Mouse (Mus musculus) lung, adult 2 months (tissue): Measurements from ENCODE around the gene Hist2h2be. TPM values are rescaled to one million over a fixed set of nuclear protein-coding genes. Genes with fewer than 3 reads are reported as not detected.

ENCODE experiments used
- DNase-seq: peaks from one replicate; pipeline ENCODE4 v3.0.0; 2022
- H3K4me1 ChIP-seq: fragments of 200-500 bp; 2 replicates; pipeline ENCODE4 v1.6.1; 2011; ENCODE audit warnings: low read length; ENCODE audit not compliant: control insufficient read depth, insufficient read depth
- H3K4me3 ChIP-seq: fragments of 200-500 bp; replicated peaks from 2 replicates; pipeline ENCODE3; 2011; ENCODE audit warnings: low read depth, mild to moderate bottlenecking, control low read depth, low read length; ENCODE audit errors: extremely low read depth
- CTCF ChIP-seq: fragments of 200-500 bp; IDR thresholded peaks from 2 replicates; pipeline ENCODE4 v1.5.1; 2011; ENCODE audit warnings: mild to moderate bottlenecking, low read length, control low read depth; ENCODE audit not compliant: insufficient read depth
- POLR2A ChIP-seq: fragments of 200-500 bp; IDR thresholded peaks from 2 replicates; pipeline ENCODE4 v1.6.1; 2011; ENCODE audit warnings: low read depth, mild to moderate bottlenecking, control low read depth, low read length, borderline replicate concordance; ENCODE audit errors: extremely low read depth
- WGBS: fragments of 180-500 bp; shearing (Covaris S2); methylation state at CpG from one replicate; pipeline ENCODE4 v1.1.7; 2018; 5-methylcytosine and 5-hydroxymethylcytosine counted together
- polyA plus RNA-seq: library from polyadenylated mRNA; depleted of rRNA; stranded (reverse); fragments of >200 nt; gene quantifications from 2 replicates; pipeline ENCODE4 v1.2.3, GENCODE M21; 2012

Gene Hist2h2be
- polyA plus RNA-seq, 1 experiment, result 6.2 TPM

GRCm38 (mm10) chr3:96247356-96248140, 26.6 kb downstream of the Hist2h2be start:
- 43% methylated on average over 11 of the region's 11 CpGs for WGBS
- TF ChIP-seq POLR2A (no peak), CTCF (no peak)
- H3K4me1 ChIP-seq, result peaks cover 13% of the 10 kb centered on the region
- H3K4me3 ChIP-seq, result no peak overlapping the region
- DNase-seq, result no peak

- WGBS, result 60% methylated on average over 6 of the region's 6 CpGs
- peaks cover 10% of the 10 kb centered on the region for H3K4me1 ChIP-seq
- no peak for DNase-seq
- no peak overlapping the region for H3K4me3 ChIP-seq
- TF ChIP-seq CTCF, result no peak
- TF ChIP-seq POLR2A, result no peak
These were observed 27.5 kb downstream of the Hist2h2be start for GRCm38 (mm10) chr3:96248141-96249033.

- 57% methylated on average over 4 of the region's 4 CpGs for whole genome bisulfite sequencing
- no peak for TF ChIP-seq CTCF
- no peak for TF ChIP-seq POLR2A
- H3K4me3 ChIP-seq, result no peak overlapping the region
- no peak for DNase-seq
- peaks cover 6% of the 10 kb centered on the region for H3K4me1 ChIP-seq
These were observed 28.1 kb downstream of the Hist2h2be start for GRCm38 (mm10) chr3:96249034-96249345.

GRCm38 (mm10) chr3:96250890-96251289, 30.0 kb downstream of the Hist2h2be start:
- TF ChIP-seq POLR2A (no peak), CTCF (no peak)

DNA sequence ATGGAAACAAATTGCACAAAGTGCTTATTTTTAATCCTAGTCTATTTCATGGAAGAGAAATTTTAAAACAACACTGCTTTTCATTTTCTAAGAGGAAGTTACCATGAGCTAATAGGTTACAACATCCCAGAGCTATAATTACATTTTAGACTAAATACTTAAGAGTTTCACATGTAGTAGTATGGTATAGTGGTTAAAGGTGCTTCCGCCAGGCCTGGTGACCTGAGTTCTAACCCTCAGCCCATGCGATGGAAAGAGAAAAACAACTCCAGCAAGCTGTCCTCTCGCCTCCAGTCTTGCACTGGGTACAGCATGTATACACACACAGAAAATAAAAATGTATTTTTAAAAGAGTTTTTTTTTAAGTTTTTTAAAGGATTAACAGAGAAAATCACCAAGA, 30.9 kb downstream of the Hist2h2be start:
- DNase-seq, result no peak
- Histone ChIP-seq H3K4me3 (no peak overlapping the region), H3K4me1 (peaks cover 6% of the 10 kb centered on the region)
- no peak for TF ChIP-seq CTCF
- TF ChIP-seq POLR2A, result no peak
- 80% methylated on average over 3 of the region's 3 CpGs for WGBS

More at GRCm38 (mm10) chr3:96250890-96251289, 30.0 kb downstream of the Hist2h2be start:
- WGBS, result 77% methylated on average over 3 of the region's 3 CpGs
- Histone ChIP-seq H3K4me3 (no peak overlapping the region), H3K4me1 (peaks cover 4% of the 10 kb centered on the region; the same call in 1 of the 2 replicates)
- no peak for DNase-seq

DNA sequence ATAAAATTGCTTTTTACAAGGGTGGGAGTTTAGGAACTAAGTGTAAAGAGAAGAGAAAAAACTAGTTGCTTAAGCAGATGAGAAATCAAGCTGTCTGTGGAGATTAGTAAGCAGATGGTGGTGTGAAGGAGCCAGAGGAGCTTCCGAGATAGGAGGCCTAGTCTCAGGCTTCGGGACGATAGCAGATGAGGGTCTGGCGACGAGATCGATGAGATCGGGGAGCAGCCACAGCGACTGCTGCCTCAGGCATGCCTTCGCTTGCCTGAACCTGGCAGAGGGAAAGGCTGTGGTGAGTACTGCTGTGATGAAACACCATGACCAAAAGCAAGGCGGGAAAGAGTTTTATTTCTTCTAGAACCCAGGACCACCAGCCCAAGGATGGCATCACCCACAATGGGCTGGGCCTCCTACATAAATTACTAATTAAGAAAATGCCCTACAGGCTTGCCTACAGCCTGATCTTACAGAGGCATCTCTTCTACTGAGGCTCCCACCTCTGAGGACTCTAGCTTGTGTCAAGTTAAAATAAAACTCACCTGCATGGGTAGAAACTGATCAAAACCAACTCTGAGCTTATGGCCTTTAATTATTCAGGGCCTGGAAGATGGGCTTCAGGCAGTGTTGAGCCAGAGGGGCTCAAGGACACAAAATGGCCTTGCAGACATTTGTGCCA, 33.9 kb downstream of the Hist2h2be start:
- Histone ChIP-seq H3K4me3 (no peak overlapping the region), H3K4me1 (peaks cover 6% of the 10 kb centered on the region)
- WGBS, result 63% methylated on average over 10 of the region's 10 CpGs
- TF ChIP-seq POLR2A (no peak), CTCF (no peak)
- DNase-seq, result no peak

DNA sequence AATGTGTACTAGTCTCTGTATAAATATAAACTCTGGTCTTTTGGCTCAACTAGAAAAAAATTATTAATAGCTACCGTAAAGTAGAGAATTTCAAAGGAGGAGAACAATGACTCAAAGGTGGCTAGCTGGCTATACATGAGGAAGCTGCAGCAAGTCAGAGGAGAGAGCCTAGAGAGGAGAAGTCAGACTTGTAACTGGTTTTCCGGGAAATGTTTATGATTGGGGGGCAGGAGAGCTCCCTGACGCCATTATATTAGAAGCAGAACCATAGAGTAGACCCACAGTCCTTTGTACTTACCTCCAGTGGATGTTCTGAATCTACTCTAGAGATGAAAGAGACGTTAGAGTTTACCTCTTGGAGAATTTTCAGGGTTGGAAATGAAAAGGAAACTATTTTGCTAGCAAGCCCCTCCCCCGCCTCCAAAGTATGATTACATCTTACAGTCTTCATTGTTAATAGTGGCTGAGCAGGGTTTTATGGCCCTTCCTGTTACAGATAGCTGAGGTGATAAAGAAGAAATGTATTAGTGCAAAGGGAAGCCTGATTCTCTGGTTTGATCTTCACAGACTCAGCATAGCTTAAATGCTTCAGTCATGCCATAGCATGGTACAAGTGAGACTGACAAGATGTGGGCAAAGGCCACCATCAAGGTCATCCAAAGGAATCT, 35.1 kb downstream of the Hist2h2be start:
- TF ChIP-seq CTCF (no peak), POLR2A (no peak)
- peaks cover 6% of the 10 kb centered on the region for H3K4me1 ChIP-seq
- WGBS, result 43% methylated on average over 5 of the region's 5 CpGs
- peak overlapping the region; percentile 34 for H3K4me3 ChIP-seq
- no peak for DNase-seq

- DNase-seq, result no peak
- TF ChIP-seq POLR2A, result no peak
- no peak for TF ChIP-seq CTCF
- 66% methylated on average over 3 of the region's 3 CpGs for WGBS
- Histone ChIP-seq H3K4me1 (peaks cover 14% of the 10 kb centered on the region), H3K4me3 (no peak overlapping the region)
These were observed 36.3 kb downstream of the Hist2h2be start for GRCm38 (mm10) chr3:96257190-96257589.

DNA sequence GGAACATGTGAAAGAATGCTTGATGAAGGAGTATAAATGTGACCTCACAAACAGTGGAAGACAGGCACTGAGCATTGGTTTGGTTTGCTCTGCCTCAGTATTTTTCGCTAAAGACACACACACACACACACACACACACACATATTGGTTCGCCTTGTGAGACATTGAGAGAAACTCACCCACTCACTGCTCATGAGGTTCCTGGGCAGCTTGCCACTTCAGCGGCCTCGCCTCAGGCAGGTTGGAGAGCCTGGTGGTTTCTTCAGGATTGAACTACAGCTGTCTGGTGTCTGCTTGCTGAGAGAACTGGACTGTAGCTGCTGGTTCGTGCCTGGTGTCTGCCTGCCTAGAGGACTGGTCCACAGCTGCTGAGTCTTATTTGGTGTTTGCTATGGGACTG, 39.3 kb downstream of the Hist2h2be start:
- TF ChIP-seq POLR2A, result no peak

GRCm38 (mm10) chr3:96261623-96262022, 40.7 kb downstream of the Hist2h2be start:
- peaks cover 12% of the 10 kb centered on the region for H3K4me1 ChIP-seq

More for the DNA sequence above, 39.3 kb downstream of the Hist2h2be start:
- WGBS, result 91% methylated on average over 5 of the region's 5 CpGs
- DNase-seq, result no peak
- no peak overlapping the region for H3K4me3 ChIP-seq
- peaks cover 18% of the 10 kb centered on the region for H3K4me1 ChIP-seq

More at GRCm38 (mm10) chr3:96261623-96262022, 40.7 kb downstream of the Hist2h2be start:
- DNase-seq, result no peak
- no peak for TF ChIP-seq POLR2A
- TF ChIP-seq CTCF, result no peak
- H3K4me3 ChIP-seq, result no peak overlapping the region
- WGBS, result 33% methylated on average over 3 of the region's 3 CpGs
